Mouse (Mus musculus) stomach, embryonic 14.5 days (tissue): Measurements from ENCODE around the gene Spata4. TPM values are rescaled to one million over a fixed set of nuclear protein-coding genes. Genes with fewer than 3 reads are reported as not detected.

ENCODE experiments used
- ATAC-seq: fragments of 200-750 bp; cut with Nextera tagmentation; 2 replicates; pipeline ENCODE4 v1.8.0; 2017; ENCODE audit warnings: low read depth, moderate TSS enrichment; ENCODE audit not compliant: insufficient number of reproducible peaks, insufficient read depth, low FRiP score
- H3K27ac ChIP-seq: fragments of 300-500 bp; sonication (generic); 2 replicates; pipeline ENCODE4 v1.5.1; 2014; ENCODE audit warnings: mild to moderate bottlenecking, low read length, moderate library complexity, mixed read lengths
- H3K27me3 ChIP-seq: fragments of 300-500 bp; sonication (generic); 2 replicates; pipeline ENCODE4 v1.6.1; 2014; ENCODE audit warnings: low read length, control low read depth, mixed read lengths; ENCODE audit not compliant: control insufficient read depth, insufficient read depth
- H3K36me3 ChIP-seq: fragments of 300-500 bp; sonication (generic); 2 replicates; pipeline ENCODE4 v1.6.1; 2014; ENCODE audit warnings: mild to moderate bottlenecking, control low read depth, low read length, moderate library complexity, mixed read lengths; ENCODE audit not compliant: control insufficient read depth, insufficient read depth
- H3K4me1 ChIP-seq: fragments of 300-500 bp; sonication (generic); 2 replicates; pipeline ENCODE4 v1.6.1; 2014; ENCODE audit warnings: low read length, control low read depth, mixed read lengths; ENCODE audit not compliant: control insufficient read depth, insufficient read depth
- H3K4me2 ChIP-seq: fragments of 300-500 bp; sonication (generic); replicated peaks from 2 replicates; pipeline ENCODE4 v1.6.1; 2014; ENCODE audit warnings: low read depth, low read length, control low read depth
- H3K4me3 ChIP-seq: fragments of 300-500 bp; sonication (generic); 2 replicates; pipeline ENCODE4 v1.5.1; 2014; ENCODE audit warnings: low read depth, low read length, control low read depth
- H3K9ac ChIP-seq: fragments of 300-500 bp; sonication (generic); replicated peaks from 2 replicates; pipeline ENCODE4 v1.6.1; 2014; ENCODE audit warnings: low read depth, mild to moderate bottlenecking, control low read depth, low read length, moderate library complexity, mixed read lengths
- H3K9me3 ChIP-seq: fragments of 300-500 bp; sonication (generic); 2 replicates; pipeline ENCODE4 v1.6.1; 2016; ENCODE audit warnings: low read depth, low read length, control low read depth; ENCODE audit not compliant: control insufficient read depth
- WGBS: fragments of 180-500 bp; shearing (Covaris S2); extraction: QIAGEN DNeasy Blood & Tissue Kit; methylation state at CpG from one replicate; pipeline ENCODE4 v1.1.7; 2014; 5-methylcytosine and 5-hydroxymethylcytosine counted together
- polyA plus RNA-seq: library from polyadenylated mRNA; unstranded; fragments of >200 nt; fragmentation: Nextera tagmentation; extraction: Ambion mirVana; gene quantifications from 2 replicates; pipeline ENCODE4 v1.2.1, GENCODE M21; 2014

Gene Spata4
- polyA plus RNA-seq = not detected in 2 replicates

- H3K27me3 ChIP-seq = no peaks in the 10 kb centered on the region
- H3K4me1 ChIP-seq = no peaks in the 10 kb centered on the region; the same call in 1 of the 2 replicates
- H3K27ac ChIP-seq = no peak within 1 kb of the TSS
- H3K9ac ChIP-seq = no peak within 1 kb of the TSS
- 7% methylated on average over 21 of the region's 21 CpGs for WGBS
- peak; percentile 89 for ATAC-seq
- H3K4me2 ChIP-seq = peak within 1 kb of the TSS; percentile 51
- H3K9me3 ChIP-seq = no peaks in the 10 kb centered on the region
- no peaks in the 10 kb centered on the region for H3K36me3 ChIP-seq
- peak within 1 kb of the TSS; percentile 13; the same call in 1 of the 2 replicates for H3K4me3 ChIP-seq
These were observed at the start of gene Spata4 for GRCm38 (mm10) chr8:54600671-54601251. TSS of gene Spata4 (plus strand) at chr8:54600781.

- no peaks in the 10 kb centered on the region for H3K36me3 ChIP-seq
- no peaks in the 10 kb centered on the region for H3K27me3 ChIP-seq
- no peak overlapping the region for H3K4me2 ChIP-seq
- WGBS = 86% methylated on average over 2 of the region's 2 CpGs
- H3K27ac ChIP-seq = no peak overlapping the region
- H3K4me1 ChIP-seq = no peaks in the 10 kb centered on the region
- H3K9me3 ChIP-seq = no peaks in the 10 kb centered on the region
- ATAC-seq = no peak
- no peak overlapping the region for H3K9ac ChIP-seq
- H3K4me3 ChIP-seq = no peak overlapping the region
These were observed 45.7 kb upstream of the Spata4 start for GRCm38 (mm10) chr8:54554921-54555320.

- H3K4me1 ChIP-seq = no peaks in the 10 kb centered on the region
- no peak overlapping the region for H3K9ac ChIP-seq
- H3K4me2 ChIP-seq = no peak overlapping the region
- 72% methylated on average over 4 of the region's 4 CpGs for WGBS
- H3K36me3 ChIP-seq = no peaks in the 10 kb centered on the region
- no peaks in the 10 kb centered on the region for H3K9me3 ChIP-seq
- no peaks in the 10 kb centered on the region for H3K27me3 ChIP-seq
- no peak overlapping the region for H3K4me3 ChIP-seq
- no peak overlapping the region for H3K27ac ChIP-seq
- ATAC-seq = no peak
These were observed 38.4 kb upstream of the Spata4 start for GRCm38 (mm10) chr8:54562137-54562536.

GRCm38 (mm10) chr8:54565181-54565580 lies 35.4 kb upstream of the Spata4 start:
- Histone ChIP-seq H3K36me3 (no peaks in the 10 kb centered on the region), H3K9ac (no peak overlapping the region), H3K27me3 (no peaks in the 10 kb centered on the region), H3K4me1 (no peaks in the 10 kb centered on the region), H3K4me2 (no peak overlapping the region), H3K27ac (no peak overlapping the region), H3K9me3 (no peaks in the 10 kb centered on the region), H3K4me3 (no peak overlapping the region)
- WGBS = 80% methylated on average over 1 of the region's 1 CpGs
- ATAC-seq = no peak

GRCm38 (mm10) chr8:54565603-54566260 lies 34.8 kb upstream of the Spata4 start:
- no peak overlapping the region for H3K27ac ChIP-seq
- H3K4me3 ChIP-seq = no peak overlapping the region
- H3K9me3 ChIP-seq = no peaks in the 10 kb centered on the region
- ATAC-seq = no peak
- WGBS = 87% methylated on average over 7 of the region's 7 CpGs
- H3K27me3 ChIP-seq = no peaks in the 10 kb centered on the region
- no peaks in the 10 kb centered on the region for H3K4me1 ChIP-seq
- no peaks in the 10 kb centered on the region for H3K36me3 ChIP-seq
- no peak overlapping the region for H3K4me2 ChIP-seq
- H3K9ac ChIP-seq = no peak overlapping the region

GRCm38 (mm10) chr8:54567168-54567567 lies 33.4 kb upstream of the Spata4 start:
- H3K4me2 ChIP-seq = no peak overlapping the region
- 47% methylated on average over 2 of the region's 2 CpGs for WGBS
- no peak overlapping the region for H3K9ac ChIP-seq
- H3K27me3 ChIP-seq = no peaks in the 10 kb centered on the region
- no peak overlapping the region for H3K27ac ChIP-seq
- no peaks in the 10 kb centered on the region for H3K36me3 ChIP-seq
- ATAC-seq = no peak
- H3K9me3 ChIP-seq = no peaks in the 10 kb centered on the region
- H3K4me1 ChIP-seq = no peaks in the 10 kb centered on the region
- H3K4me3 ChIP-seq = no peak overlapping the region

GRCm38 (mm10) chr8:54570618-54571609 lies 29.7 kb upstream of the Spata4 start:
- Histone ChIP-seq H3K4me3 (no peak overlapping the region), H3K27ac (no peak overlapping the region), H3K9me3 (no peaks in the 10 kb centered on the region), H3K27me3 (no peaks in the 10 kb centered on the region), H3K9ac (no peak overlapping the region), H3K4me2 (peak overlapping the region; percentile 15; the same call in 1 of the 2 replicates), H3K4me1 (no peaks in the 10 kb centered on the region), H3K36me3 (no peaks in the 10 kb centered on the region)
- WGBS = 34% methylated on average over 15 of the region's 15 CpGs
- ATAC-seq = no peak; the same call in 1 of the 2 replicates

GRCm38 (mm10) chr8:54581436-54581835 lies 19.1 kb upstream of the Spata4 start:
- Histone ChIP-seq H3K9ac (no peak overlapping the region), H3K4me1 (no peaks in the 10 kb centered on the region), H3K36me3 (no peaks in the 10 kb centered on the region), H3K4me2 (no peak overlapping the region), H3K4me3 (no peak overlapping the region), H3K27me3 (no peaks in the 10 kb centered on the region), H3K9me3 (no peaks in the 10 kb centered on the region), H3K27ac (no peak overlapping the region)
- WGBS = 82% methylated on average over 3 of the region's 3 CpGs
- no peak for ATAC-seq
